Mouse (Mus musculus): ENCODE data around the gene Chd5. TPM values are rescaled to one million over a fixed set of nuclear protein-coding genes. Genes with fewer than 3 reads are reported as not detected.

Gene Chd5
- 0.84 and 0.95 TPM in 2 replicates for polyA plus RNA-seq (2015; fragmentation: Nextera tagmentation; extraction: Ambion mirVana)

DNA sequence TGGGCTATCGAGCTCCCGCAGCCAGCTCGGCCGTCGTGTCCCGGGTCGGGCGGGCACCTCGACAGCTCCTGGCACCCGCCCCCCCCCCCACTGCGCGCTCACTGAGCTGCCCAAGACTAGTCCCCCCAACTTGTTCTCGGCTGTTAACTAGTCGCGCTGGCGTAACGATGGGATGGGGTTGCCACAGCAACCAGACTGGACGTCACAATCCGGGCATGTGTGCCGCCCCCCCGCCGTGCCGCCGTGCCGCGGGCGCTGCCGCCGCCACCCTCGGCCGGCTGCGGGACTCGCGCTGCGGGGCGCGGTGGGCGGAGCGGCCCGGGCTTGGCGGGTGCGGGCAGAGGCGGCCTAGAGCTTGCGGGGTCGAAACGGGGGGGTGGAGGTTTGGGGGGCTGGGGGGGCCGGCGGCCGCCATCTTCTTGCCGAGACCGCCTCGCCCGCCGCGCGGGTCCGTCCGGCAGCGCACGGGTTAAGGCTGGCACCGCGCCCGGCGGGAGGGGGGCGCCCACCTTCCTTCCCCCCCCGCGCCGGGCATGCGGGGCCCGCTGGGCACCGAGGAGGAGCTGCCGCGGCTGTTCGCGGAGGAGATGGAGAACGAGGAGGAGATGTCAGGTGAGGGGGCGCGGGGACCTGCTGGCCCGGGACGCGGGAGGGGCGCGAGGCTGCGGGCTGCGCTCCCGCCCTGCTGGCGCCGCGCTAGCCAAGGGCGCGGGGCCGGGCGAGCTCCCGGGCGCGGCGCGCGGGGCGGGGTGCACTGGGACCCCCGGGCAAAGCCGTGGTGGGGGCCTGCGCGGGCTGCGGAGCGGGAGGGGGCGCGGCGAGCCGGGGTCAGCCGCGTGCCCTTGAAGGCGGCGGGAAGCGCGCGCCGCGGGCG, at the start of gene Chd5:
Gene Chd5 (plus strand): TSS at position 233 of the 874 bp plus-strand sequence.
- 1% methylated on average over 96 of the region's 120 CpGs for WGBS
- peak within 1 kb of the TSS; percentile 51 for H3K4me3 ChIP-seq (replicated peaks; ENCODE audit: low read length)
- H3K27ac ChIP-seq (ENCODE audit: low read length): no peak within 1 kb of the TSS
- H3K4me1 ChIP-seq (ENCODE audit: control insufficient read depth, insufficient read depth, low read length): 0 out of 2 replicates have a peak, but pooled peaks cover 6% of the 10 kb centered on the region
- ATAC-seq (ENCODE audit: insufficient read depth, low FRiP score): no peak
- H3K36me3 ChIP-seq (ENCODE audit: control insufficient read depth, insufficient read depth, low read length): peaks cover 5% of the 10 kb centered on the region
- H3K27me3 ChIP-seq (ENCODE audit: control insufficient read depth, insufficient read depth, low read length): peaks cover 39% of the 10 kb centered on the region
- H3K4me2 ChIP-seq (ENCODE audit: low read depth, low read length): peak within 1 kb of the TSS; percentile 98
- H3K9me3 ChIP-seq (replicated peaks; ENCODE audit: control insufficient read depth, low read length): no peaks in the 10 kb centered on the region
- peak within 1 kb of the TSS; percentile 62 for H3K9ac ChIP-seq (ENCODE audit: low read length)

GRCm38 (mm10) chr4:152290385-152290784, 48.1 kb upstream of the Chd5 start:
- Histone ChIP-seq H3K27me3 (ENCODE audit: control insufficient read depth, insufficient read depth, low read length) (peaks cover 65% of the 10 kb centered on the region), H3K9ac (ENCODE audit: low read length) (no peak overlapping the region; the same call in 1 of the 2 replicates), H3K9me3 (replicated peaks; ENCODE audit: control insufficient read depth, low read length) (no peaks in the 10 kb centered on the region), H3K4me1 (ENCODE audit: control insufficient read depth, insufficient read depth, low read length) (peaks cover 25% of the 10 kb centered on the region; the same call in 1 of the 2 replicates), H3K4me2 (ENCODE audit: low read depth, low read length) (peak overlapping the region; percentile 41), H3K27ac (ENCODE audit: low read length) (no peak overlapping the region), H3K36me3 (ENCODE audit: control insufficient read depth, insufficient read depth, low read length) (no peaks in the 10 kb centered on the region), H3K4me3 (replicated peaks; ENCODE audit: low read length) (peak overlapping the region; percentile 25)
- no peak for ATAC-seq (ENCODE audit: insufficient read depth, low FRiP score)
- WGBS: 1% methylated on average over 39 of the region's 39 CpGs

GRCm38 (mm10) chr4:152290991-152291390, 47.5 kb upstream of the Chd5 start:
- no peak for ATAC-seq (ENCODE audit: insufficient read depth, low FRiP score)
- Histone ChIP-seq H3K4me3 (replicated peaks; ENCODE audit: low read length) (no peak overlapping the region), H3K36me3 (ENCODE audit: control insufficient read depth, insufficient read depth, low read length) (no peaks in the 10 kb centered on the region), H3K9me3 (replicated peaks; ENCODE audit: control insufficient read depth, low read length) (no peaks in the 10 kb centered on the region), H3K4me1 (ENCODE audit: control insufficient read depth, insufficient read depth, low read length) (peaks cover 28% of the 10 kb centered on the region; the same call in 1 of the 2 replicates), H3K4me2 (ENCODE audit: low read depth, low read length) (0 out of 2 replicates have a peak overlapping the region, but pooled peaks have one; percentile 41), H3K9ac (ENCODE audit: low read length) (no peak overlapping the region), H3K27me3 (ENCODE audit: control insufficient read depth, insufficient read depth, low read length) (peaks cover 63% of the 10 kb centered on the region), H3K27ac (ENCODE audit: low read length) (no peak overlapping the region)
- 31% methylated on average over 11 of the region's 11 CpGs for WGBS

- WGBS: 32% methylated on average over 6 of the region's 6 CpGs
- Histone ChIP-seq H3K36me3 (ENCODE audit: control insufficient read depth, insufficient read depth, low read length) (no peaks in the 10 kb centered on the region), H3K27me3 (ENCODE audit: control insufficient read depth, insufficient read depth, low read length) (peaks cover 57% of the 10 kb centered on the region), H3K4me1 (ENCODE audit: control insufficient read depth, insufficient read depth, low read length) (peaks cover 22% of the 10 kb centered on the region; the same call in 1 of the 2 replicates), H3K4me3 (replicated peaks; ENCODE audit: low read length) (peak within 1 kb of the TSS; percentile 25), H3K27ac (ENCODE audit: low read length) (no peak within 1 kb of the TSS), H3K4me2 (ENCODE audit: low read depth, low read length) (peak within 1 kb of the TSS; percentile 41), H3K9ac (ENCODE audit: low read length) (no peak within 1 kb of the TSS), H3K9me3 (replicated peaks; ENCODE audit: control insufficient read depth, low read length) (no peaks in the 10 kb centered on the region)
- ATAC-seq (ENCODE audit: insufficient read depth, low FRiP score): no peak
Measured at GRCm38 (mm10) chr4:152291562-152291961, 46.9 kb upstream of the Chd5 start, which contains the start of gene Hes3. Gene Hes3 (minus strand): TSS chr4:152291662.

DNA sequence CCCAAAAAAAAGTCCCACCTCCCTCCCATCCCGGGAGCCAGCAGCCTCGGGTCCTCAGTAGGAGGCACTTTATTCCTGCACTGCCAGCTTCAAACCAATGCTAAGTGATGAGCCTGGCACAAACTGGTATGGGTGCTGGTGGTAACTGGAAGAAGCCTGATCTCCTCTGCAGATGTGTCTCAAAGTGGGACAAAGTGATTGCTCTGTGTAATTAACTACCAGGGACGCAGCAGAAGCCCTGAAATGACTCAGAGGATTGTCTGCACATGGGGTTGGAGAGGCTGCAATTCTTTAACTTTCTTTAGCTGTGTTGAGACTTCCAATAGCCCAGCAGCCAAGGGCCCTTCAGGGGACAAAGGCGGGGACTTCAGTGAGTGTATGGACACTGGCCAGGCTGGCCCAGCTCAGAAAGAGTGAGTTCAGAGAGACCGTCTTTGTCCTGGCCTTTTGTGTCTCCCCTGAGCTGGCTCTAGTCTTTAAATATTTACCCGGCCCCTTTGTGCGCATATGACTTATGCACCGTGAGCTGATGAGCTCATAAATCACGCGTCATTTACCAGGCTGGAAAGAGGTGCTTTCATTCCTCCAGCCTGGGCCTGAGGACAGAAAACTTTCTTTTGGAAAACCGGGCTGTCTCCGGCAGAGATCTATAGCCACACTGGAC, 46.2 kb upstream of the Chd5 start:
- WGBS: 15% methylated on average over 12 of the region's 12 CpGs
- Histone ChIP-seq H3K36me3 (ENCODE audit: control insufficient read depth, insufficient read depth, low read length) (no peaks in the 10 kb centered on the region), H3K27ac (ENCODE audit: low read length) (no peak overlapping the region), H3K27me3 (ENCODE audit: control insufficient read depth, insufficient read depth, low read length) (peaks cover 51% of the 10 kb centered on the region), H3K9ac (ENCODE audit: low read length) (no peak overlapping the region), H3K4me1 (ENCODE audit: control insufficient read depth, insufficient read depth, low read length) (peaks cover 22% of the 10 kb centered on the region; the same call in 1 of the 2 replicates), H3K4me2 (ENCODE audit: low read depth, low read length) (no peak overlapping the region), H3K4me3 (replicated peaks; ENCODE audit: low read length) (no peak overlapping the region), H3K9me3 (replicated peaks; ENCODE audit: control insufficient read depth, low read length) (no peaks in the 10 kb centered on the region)
- no peak for ATAC-seq (ENCODE audit: insufficient read depth, low FRiP score)

GRCm38 (mm10) chr4:152294188-152294929, 44.1 kb upstream of the Chd5 start:
- Histone ChIP-seq H3K4me2 (ENCODE audit: low read depth, low read length) (no peak overlapping the region), H3K36me3 (ENCODE audit: control insufficient read depth, insufficient read depth, low read length) (no peaks in the 10 kb centered on the region), H3K27me3 (ENCODE audit: control insufficient read depth, insufficient read depth, low read length) (peaks cover 36% of the 10 kb centered on the region), H3K9ac (ENCODE audit: low read length) (no peak overlapping the region), H3K9me3 (replicated peaks; ENCODE audit: control insufficient read depth, low read length) (no peaks in the 10 kb centered on the region), H3K4me1 (ENCODE audit: control insufficient read depth, insufficient read depth, low read length) (peaks cover 35% of the 10 kb centered on the region), H3K4me3 (replicated peaks; ENCODE audit: low read length) (no peak overlapping the region), H3K27ac (ENCODE audit: low read length) (no peak overlapping the region)
- no peak for ATAC-seq (ENCODE audit: insufficient read depth, low FRiP score)
- WGBS: 51% methylated on average over 10 of the region's 10 CpGs

GRCm38 (mm10) chr4:152295916-152296315, 42.5 kb upstream of the Chd5 start:
- Histone ChIP-seq H3K27ac (ENCODE audit: low read length) (peak overlapping the region; percentile 31; the same call in 1 of the 2 replicates), H3K36me3 (ENCODE audit: control insufficient read depth, insufficient read depth, low read length) (no peaks in the 10 kb centered on the region), H3K27me3 (ENCODE audit: control insufficient read depth, insufficient read depth, low read length) (peaks cover 22% of the 10 kb centered on the region), H3K9ac (ENCODE audit: low read length) (no peak overlapping the region), H3K4me1 (ENCODE audit: control insufficient read depth, insufficient read depth, low read length) (peaks cover 25% of the 10 kb centered on the region), H3K4me3 (replicated peaks; ENCODE audit: low read length) (no peak overlapping the region), H3K9me3 (replicated peaks; ENCODE audit: control insufficient read depth, low read length) (no peaks in the 10 kb centered on the region), H3K4me2 (ENCODE audit: low read depth, low read length) (no peak overlapping the region)
- WGBS: 38% methylated on average over 4 of the region's 4 CpGs
- ATAC-seq (ENCODE audit: insufficient read depth, low FRiP score): no peak

DNA sequence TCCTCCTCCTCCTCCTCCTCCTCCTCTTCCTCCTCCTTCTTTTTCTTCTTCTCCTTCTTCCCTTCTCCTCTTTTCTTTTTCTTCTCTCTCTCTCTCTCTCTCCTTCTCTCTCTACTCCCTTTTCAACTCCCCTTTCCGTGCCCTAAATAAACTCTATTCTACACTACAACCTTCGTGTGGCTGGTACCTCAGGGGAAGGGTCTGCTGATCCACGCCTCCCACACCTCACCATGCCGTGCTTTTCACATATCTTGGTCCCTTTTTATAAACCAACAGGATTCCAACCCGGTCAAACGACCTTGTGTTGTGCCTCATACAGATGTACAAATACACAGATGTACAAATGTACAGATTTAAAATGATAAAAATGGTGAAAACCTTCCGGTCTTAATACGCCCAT, 42.1 kb upstream of the Chd5 start:
- Histone ChIP-seq H3K4me1 (ENCODE audit: control insufficient read depth, insufficient read depth, low read length) (peaks cover 25% of the 10 kb centered on the region), H3K9me3 (replicated peaks; ENCODE audit: control insufficient read depth, low read length) (no peaks in the 10 kb centered on the region), H3K4me3 (replicated peaks; ENCODE audit: low read length) (peak overlapping the region; percentile 94), H3K27ac (ENCODE audit: low read length) (peak overlapping the region; percentile 78), H3K36me3 (ENCODE audit: control insufficient read depth, insufficient read depth, low read length) (no peaks in the 10 kb centered on the region), H3K9ac (ENCODE audit: low read length) (peak overlapping the region; percentile 73), H3K4me2 (ENCODE audit: low read depth, low read length) (peak overlapping the region; percentile 59), H3K27me3 (ENCODE audit: control insufficient read depth, insufficient read depth, low read length) (peaks cover 17% of the 10 kb centered on the region)
- ATAC-seq (ENCODE audit: insufficient read depth, low FRiP score): no peak
- 10% methylated on average over 8 of the region's 8 CpGs for WGBS
